Mouse (Mus musculus): ENCODE measurements around the gene Naa38. TPM values are rescaled to one million over a fixed set of nuclear protein-coding genes. Genes with fewer than 3 reads are reported as not detected.

Gene Naa38
- polyA plus RNA-seq, 1 experiment: 43.9 TPM

DNA sequence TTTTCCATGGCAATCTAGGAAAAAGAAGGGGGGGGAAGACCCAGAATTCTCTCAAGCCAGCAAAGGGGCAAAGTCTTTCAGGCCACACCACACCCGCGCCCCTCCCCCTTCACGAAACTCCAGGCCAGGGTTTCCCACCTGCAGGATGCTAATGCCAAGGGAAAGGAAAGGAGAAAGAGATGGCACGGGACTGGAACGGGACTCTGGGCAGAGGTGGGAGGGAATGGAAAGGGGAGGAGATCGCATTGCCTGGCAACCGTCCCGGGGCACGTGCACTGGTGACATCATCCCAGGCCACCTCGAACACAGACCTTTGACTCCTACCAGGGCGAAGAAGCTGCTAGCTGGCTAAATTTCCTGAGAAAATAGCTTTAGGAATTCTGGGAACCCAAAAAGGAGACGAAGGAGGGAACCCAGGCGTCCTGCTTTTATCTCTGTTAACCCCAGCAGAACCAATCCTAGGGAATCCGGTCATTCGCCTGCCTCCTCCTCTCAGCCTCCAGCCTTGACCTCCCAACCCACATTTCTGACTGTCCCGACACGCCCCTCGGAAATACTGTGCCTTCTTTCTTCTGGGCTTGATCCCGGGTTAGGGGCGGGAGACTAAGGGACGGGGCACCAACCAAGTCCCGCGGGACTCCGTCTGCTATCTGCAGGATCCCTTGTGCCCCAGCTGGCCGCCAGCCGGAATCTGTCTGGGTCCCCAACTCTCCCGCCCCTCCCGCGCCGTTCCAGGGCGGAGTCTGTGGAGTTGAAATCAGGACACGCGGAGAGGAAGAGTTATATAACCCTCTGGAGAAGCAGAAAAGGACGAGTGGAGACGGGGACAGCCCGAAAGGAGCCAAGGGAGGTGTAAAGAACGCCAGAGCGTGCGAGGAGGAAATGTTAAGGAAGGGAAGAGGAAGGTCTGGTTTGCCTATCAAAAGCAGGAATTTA lies 22.4 kb downstream of the Naa38 start:
- peak overlapping the region; percentile 42 for H3K27ac ChIP-seq (ENCODE audit: control insufficient read depth, insufficient read depth, low read depth, low read length, poor library complexity)
- under 1% methylated on average over 39 of the region's 39 CpGs for WGBS
- no peak for TF ChIP-seq CTCF (IDR thresholded peaks at IDR 0.05; ENCODE audit: control insufficient read depth, insufficient read depth, low read length)
- no peak for TF ChIP-seq POLR2A (IDR thresholded peaks at IDR 0.05; ENCODE audit: borderline replicate concordance, control insufficient read depth, low read depth, low read length)
- H3K4me3 ChIP-seq (replicated peaks; ENCODE audit: control insufficient read depth, low read depth, low read length): peak overlapping the region; percentile 38
- peaks cover 3% of the 10 kb centered on the region; the same call in 1 of the 2 replicates for H3K4me1 ChIP-seq (ENCODE audit: control insufficient read depth, insufficient read depth, low read length)

- WGBS: under 1% methylated on average over 45 of the region's 45 CpGs
- Histone ChIP-seq H3K4me1 (ENCODE audit: control insufficient read depth, insufficient read depth, low read length) (peaks cover 2% of the 10 kb centered on the region; the same call in 1 of the 2 replicates), H3K4me3 (replicated peaks; ENCODE audit: control insufficient read depth, low read depth, low read length) (peak overlapping the region; percentile 38), H3K27ac (ENCODE audit: control insufficient read depth, insufficient read depth, low read depth, low read length, poor library complexity) (peak overlapping the region; percentile 42)
- TF ChIP-seq CTCF (IDR thresholded peaks at IDR 0.05; ENCODE audit: control insufficient read depth, insufficient read depth, low read length): no peak
- no peak for TF ChIP-seq POLR2A (IDR thresholded peaks at IDR 0.05; ENCODE audit: borderline replicate concordance, control insufficient read depth, low read depth, low read length)
Observed at GRCm38 (mm10) chr11:69418481-69419442, 23.5 kb downstream of the Naa38 start.

- TF ChIP-seq POLR2A (IDR thresholded peaks at IDR 0.05; ENCODE audit: borderline replicate concordance, control insufficient read depth, low read depth, low read length) (no peak), CTCF (IDR thresholded peaks at IDR 0.05; ENCODE audit: control insufficient read depth, insufficient read depth, low read length) (no peak)
- H3K27ac ChIP-seq (ENCODE audit: control insufficient read depth, insufficient read depth, low read depth, low read length, poor library complexity): 0 out of 2 replicates have a peak overlapping the region, but pooled peaks have one; percentile 1
- peaks cover 2% of the 10 kb centered on the region; the same call in 1 of the 2 replicates for H3K4me1 ChIP-seq (ENCODE audit: control insufficient read depth, insufficient read depth, low read length)
- under 1% methylated on average over 19 of the region's 19 CpGs for WGBS
- H3K4me3 ChIP-seq (replicated peaks; ENCODE audit: control insufficient read depth, low read depth, low read length): peak overlapping the region; percentile 27
Observed at GRCm38 (mm10) chr11:69419443-69419812, 24.1 kb downstream of the Naa38 start.

GRCm38 (mm10) chr11:69419813-69420553 lies 24.7 kb downstream of the Naa38 start:
- under 1% methylated on average over 31 of the region's 31 CpGs for WGBS
- H3K27ac ChIP-seq (ENCODE audit: control insufficient read depth, insufficient read depth, low read depth, low read length, poor library complexity): no peak overlapping the region
- peaks cover 2% of the 10 kb centered on the region; the same call in 1 of the 2 replicates for H3K4me1 ChIP-seq (ENCODE audit: control insufficient read depth, insufficient read depth, low read length)
- H3K4me3 ChIP-seq (replicated peaks; ENCODE audit: control insufficient read depth, low read depth, low read length): peak overlapping the region; percentile 27
- TF ChIP-seq POLR2A (IDR thresholded peaks at IDR 0.05; ENCODE audit: borderline replicate concordance, control insufficient read depth, low read depth, low read length) (no peak), CTCF (IDR thresholded peaks at IDR 0.05; ENCODE audit: control insufficient read depth, insufficient read depth, low read length) (no peak)

DNA sequence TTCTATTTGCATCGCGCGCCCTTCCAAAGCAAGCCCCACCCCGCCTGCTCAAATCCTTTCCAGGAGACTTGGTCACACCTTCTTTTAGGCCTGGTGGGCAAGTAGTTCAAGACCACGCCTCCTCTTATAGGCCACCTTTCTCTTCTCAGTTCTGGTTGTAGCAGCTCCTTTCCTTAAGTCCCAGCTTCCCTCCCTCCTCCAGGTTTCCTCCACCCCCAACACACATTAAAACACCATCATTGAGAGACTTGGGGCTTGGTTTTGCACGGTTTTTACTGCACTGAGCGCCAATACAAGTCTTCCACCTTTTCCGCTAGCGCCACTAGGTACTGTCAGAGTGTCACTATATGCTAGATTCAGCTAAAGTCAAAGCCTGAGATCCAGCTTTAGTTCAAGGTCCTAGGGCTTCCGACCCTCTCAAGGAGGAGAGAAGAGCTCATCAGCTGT lies 25.3 kb downstream of the Naa38 start:
- 31% methylated on average over 10 of the region's 10 CpGs for WGBS

GRCm38 (mm10) chr11:69421131-69421977 lies 26.1 kb downstream of the Naa38 start:
- no peak for TF ChIP-seq POLR2A (IDR thresholded peaks at IDR 0.05; ENCODE audit: borderline replicate concordance, control insufficient read depth, low read depth, low read length)
- no peak for TF ChIP-seq CTCF (IDR thresholded peaks at IDR 0.05; ENCODE audit: control insufficient read depth, insufficient read depth, low read length)
- no peak overlapping the region for H3K27ac ChIP-seq (ENCODE audit: control insufficient read depth, insufficient read depth, low read depth, low read length, poor library complexity)
- peaks cover 2% of the 10 kb centered on the region; the same call in 1 of the 2 replicates for H3K4me1 ChIP-seq (ENCODE audit: control insufficient read depth, insufficient read depth, low read length)
- no peak overlapping the region for H3K4me3 ChIP-seq (replicated peaks; ENCODE audit: control insufficient read depth, low read depth, low read length)
- 40% methylated on average over 25 of the region's 25 CpGs for WGBS

More for the DNA sequence above, 25.3 kb downstream of the Naa38 start:
- TF ChIP-seq CTCF (IDR thresholded peaks at IDR 0.05; ENCODE audit: control insufficient read depth, insufficient read depth, low read length) (no peak), POLR2A (IDR thresholded peaks at IDR 0.05; ENCODE audit: borderline replicate concordance, control insufficient read depth, low read depth, low read length) (no peak)
- Histone ChIP-seq H3K4me1 (ENCODE audit: control insufficient read depth, insufficient read depth, low read length) (peaks cover 2% of the 10 kb centered on the region; the same call in 1 of the 2 replicates), H3K4me3 (replicated peaks; ENCODE audit: control insufficient read depth, low read depth, low read length) (no peak overlapping the region), H3K27ac (ENCODE audit: control insufficient read depth, insufficient read depth, low read depth, low read length, poor library complexity) (no peak overlapping the region)
